Mouse (Mus musculus) megakaryocyte, adult 5-6 weeks (primary cell): ENCODE measurements at regions not wholly inside any gene's neighbourhood (a gene's known extent, or its start where the extent isn't known, plus 50 kb on each side); places are given as distances from the start of the nearest gene placed in this dataset.

Source experiments
- ATAC-seq: 2 replicates; pipeline ENCODE4 v1.8.0; 2016; ENCODE audit warnings: mild to moderate bottlenecking, inconsistent platforms; ENCODE audit not compliant: poor library complexity, severe bottlenecking

- no peak for ATAC-seq
Observed at GRCm38 (mm10) chr3:41158314-41158973, 75.6 kb upstream of the Pgrmc2 start.

DNA sequence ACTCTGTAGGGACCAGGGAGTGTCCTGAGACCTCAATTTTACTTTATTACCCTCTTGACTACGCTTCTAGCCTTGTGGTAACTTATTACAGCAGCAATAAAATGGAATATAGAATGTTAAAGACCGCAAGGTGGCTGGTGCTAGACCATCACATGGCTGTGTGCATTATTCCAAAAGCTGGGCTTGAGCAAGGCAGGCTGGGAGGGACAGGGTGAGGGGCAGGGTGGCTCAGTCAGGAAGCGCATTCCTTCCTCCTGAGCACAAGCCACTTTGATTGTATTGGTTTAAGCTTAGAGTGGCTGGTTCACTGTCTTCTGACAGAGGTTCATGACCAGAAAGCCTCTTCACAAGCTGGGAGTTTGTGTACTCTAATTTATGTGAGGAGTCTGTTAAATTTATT lies 74.6 kb upstream of the Pgrmc2 start:
- ATAC-seq, result no peak

- ATAC-seq, result no peak
Observed at GRCm38 (mm10) chr3:41156562-41156961, 73.7 kb upstream of the Pgrmc2 start.

- ATAC-seq, result no peak
Observed at GRCm38 (mm10) chr3:41155132-41155760, 72.4 kb upstream of the Pgrmc2 start.

- ATAC-seq, result no peak
Observed at GRCm38 (mm10) chr3:41154402-41154801, 71.6 kb upstream of the Pgrmc2 start.

- no peak for ATAC-seq
Observed at GRCm38 (mm10) chr3:41151989-41152388, 69.1 kb upstream of the Pgrmc2 start.

GRCm38 (mm10) chr3:41140391-41140790 lies 57.5 kb upstream of the Pgrmc2 start:
- ATAC-seq, result no peak

DNA sequence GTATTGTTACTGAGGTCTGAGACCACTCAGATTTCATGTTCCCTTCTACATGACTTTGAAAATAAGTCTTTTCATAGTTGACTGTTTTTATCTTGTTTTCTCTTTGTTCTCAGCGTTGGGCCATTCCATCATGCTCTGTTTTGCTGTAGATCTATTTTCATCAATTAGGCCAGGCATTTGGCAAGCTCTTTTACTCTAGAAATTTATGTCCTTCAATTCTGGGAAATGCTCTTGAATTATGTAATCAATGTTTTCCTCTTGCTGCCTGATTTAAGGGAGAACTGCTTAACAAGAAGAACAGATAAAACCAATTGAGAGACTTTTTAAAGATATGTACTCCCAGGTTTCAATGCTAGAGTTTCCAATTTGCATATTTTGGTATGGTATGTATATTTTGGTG lies 55.1 kb upstream of the Pgrmc2 start:
- no peak for ATAC-seq

GRCm38 (mm10) chr3:41132889-41133288 lies 50.0 kb upstream of the Pgrmc2 start:
- no peak for ATAC-seq
